Mouse (Mus musculus) hindlimb bud, embryonic 11.5 days (tissue): ENCODE results near the gene Car9.
A peak's percentile ranks its signal among the peaks of the same experiment; 100 is the strongest.

ENCODE experiments used
- DNase-seq: peaks from one replicate; pipeline ENCODE4 v3.0.0-alpha.2; 2012; ENCODE audit warnings: low read depth, low spot score; ENCODE audit errors: extremely low spot score

Gene Car9

GRCm38 (mm10) chr4:43561436-43561996, 54.8 kb downstream of the Car9 start:
- no peak for DNase-seq

GRCm38 (mm10) chr4:43561997-43562768, 55.4 kb downstream of the Car9 start, which contains the start of the genes Creb3 and Tln1:
TSS of gene Creb3 (plus strand) at chr4:43562332.
TSS of gene Tln1 (minus strand) at chr4:43562691.
- DNase-seq = peak; percentile 91

GRCm38 (mm10) chr4:43562769-43563600, 56.2 kb downstream of the Car9 start:
- no peak for DNase-seq
